Mouse (Mus musculus) stomach, postnatal 0 days (tissue): Measurements from ENCODE around the gene Rnf157.

ENCODE experiments used
- CTCF ChIP-seq: IDR thresholded peaks from 2 replicates; pipeline ENCODE4 v1.5.1; 2016; ENCODE audit warnings: antibody characterized with exemption, low read depth, mild to moderate bottlenecking, moderate library complexity
- EP300 ChIP-seq: optimal IDR thresholded peaks from 2 replicates; pipeline ENCODE3; 2016; ENCODE audit warnings: antibody characterized with exemption

GRCm38 (mm10) chr11:116412904-116413630 lies at the start of gene Rnf157:
- TF ChIP-seq CTCF (no peak), EP300 (no peak)
